Mouse (Mus musculus) heart, embryonic 11.5 days (tissue): ENCODE data around the gene Nucb2. TPM values are rescaled to one million over a fixed set of nuclear protein-coding genes. Genes with fewer than 3 reads are reported as not detected.
A peak's percentile ranks its signal among the peaks of the same experiment; 100 is the strongest.

Experiments used
- ATAC-seq: fragments of 200-750 bp; cut with Nextera tagmentation; replicated peaks from 2 replicates; pipeline ENCODE4 v1.8.0; 2017; ENCODE audit warnings: moderate library complexity; ENCODE audit not compliant: insufficient number of reproducible peaks, low FRiP score, low TSS enrichment
- H3K27ac ChIP-seq: fragments of 300-500 bp; sonication (generic); 2 replicates; pipeline ENCODE4 v1.5.1; 2014; ENCODE audit warnings: mild to moderate bottlenecking, low read depth, low read length
- H3K27me3 ChIP-seq: fragments of 300-500 bp; sonication (generic); 2 replicates; pipeline ENCODE4 v1.6.1; 2014; ENCODE audit warnings: mild to moderate bottlenecking, low read length, mixed read lengths; ENCODE audit not compliant: control insufficient read depth, insufficient read depth
- H3K36me3 ChIP-seq: fragments of 300-500 bp; sonication (generic); 2 replicates; pipeline ENCODE4 v1.6.1; 2014; ENCODE audit warnings: mild to moderate bottlenecking, low read length, moderate library complexity, mixed read lengths; ENCODE audit not compliant: control insufficient read depth, insufficient read depth
- H3K4me1 ChIP-seq: fragments of 300-500 bp; sonication (generic); 2 replicates; pipeline ENCODE4 v1.6.1; 2014; ENCODE audit warnings: low read length; ENCODE audit not compliant: control insufficient read depth, insufficient read depth
- H3K4me2 ChIP-seq: fragments of 300-500 bp; sonication (generic); 2 replicates; pipeline ENCODE4 v1.6.1; 2014; ENCODE audit warnings: mild to moderate bottlenecking, moderate library complexity
- H3K4me3 ChIP-seq: fragments of 300-500 bp; sonication (generic); 2 replicates; pipeline ENCODE4 v1.5.1; 2014; ENCODE audit warnings: low read depth, low read length
- H3K9ac ChIP-seq: fragments of 300-500 bp; sonication (generic); 2 replicates; pipeline ENCODE4 v1.6.1; 2014; ENCODE audit warnings: mild to moderate bottlenecking, low read depth, low read length, moderate library complexity
- H3K9me3 ChIP-seq: fragments of 300-500 bp; sonication (generic); replicated peaks from 2 replicates; pipeline ENCODE4 v1.6.1; 2016; ENCODE audit warnings: low read length; ENCODE audit not compliant: control insufficient read depth
- WGBS: fragments of 180-500 bp; shearing (Covaris S2); extraction: QIAGEN DNeasy Blood & Tissue Kit; methylation state at CpG from one replicate; pipeline ENCODE4 v1.1.7; 2014; ENCODE audit not compliant: insufficient replicate concordance; 5-methylcytosine and 5-hydroxymethylcytosine counted together
- polyA plus RNA-seq: library from polyadenylated mRNA; unstranded; fragments of >200 nt; fragmentation: Nextera tagmentation; extraction: Ambion mirVana; gene quantifications from 2 replicates; pipeline ENCODE4 v1.2.1, GENCODE M21; 2014

Nucb2 gene
- polyA plus RNA-seq, 1 experiment from 2014 or later: 6.5 TPM

GRCm38 (mm10) chr7:116514030-116514429, 9.9 kb downstream of the Nucb2 start:
- H3K9me3 ChIP-seq: no peaks in the 10 kb centered on the region
- no peak overlapping the region for H3K27ac ChIP-seq
- peaks cover 16% of the 10 kb centered on the region for H3K4me1 ChIP-seq
- H3K36me3 ChIP-seq: no peaks in the 10 kb centered on the region
- WGBS: 86% methylated on average over 5 of the region's 5 CpGs
- H3K4me3 ChIP-seq: no peak overlapping the region
- no peaks in the 10 kb centered on the region for H3K27me3 ChIP-seq
- no peak overlapping the region for H3K4me2 ChIP-seq
- no peak for ATAC-seq
- no peak overlapping the region for H3K9ac ChIP-seq

- H3K27ac ChIP-seq: no peak overlapping the region
- WGBS: 71% methylated on average over 9 of the region's 9 CpGs
- ATAC-seq: no peak
- H3K27me3 ChIP-seq: no peaks in the 10 kb centered on the region
- H3K9me3 ChIP-seq: no peaks in the 10 kb centered on the region
- H3K4me2 ChIP-seq: no peak overlapping the region
- no peak overlapping the region for H3K9ac ChIP-seq
- no peak overlapping the region for H3K4me3 ChIP-seq
- no peaks in the 10 kb centered on the region for H3K36me3 ChIP-seq
- H3K4me1 ChIP-seq: peaks cover 16% of the 10 kb centered on the region
These were observed 10.4 kb downstream of the Nucb2 start for GRCm38 (mm10) chr7:116514546-116514945.

GRCm38 (mm10) chr7:116515059-116515458, 10.9 kb downstream of the Nucb2 start:
- Histone ChIP-seq H3K36me3 (no peaks in the 10 kb centered on the region), H3K9ac (no peak overlapping the region), H3K27me3 (no peaks in the 10 kb centered on the region), H3K9me3 (no peaks in the 10 kb centered on the region), H3K27ac (no peak overlapping the region), H3K4me1 (peaks cover 16% of the 10 kb centered on the region), H3K4me3 (no peak overlapping the region), H3K4me2 (no peak overlapping the region)
- 87% methylated on average over 7 of the region's 7 CpGs for WGBS
- no peak for ATAC-seq

GRCm38 (mm10) chr7:116515514-116516135, 11.5 kb downstream of the Nucb2 start:
- Histone ChIP-seq H3K9ac (no peak overlapping the region), H3K27ac (no peak overlapping the region), H3K36me3 (no peaks in the 10 kb centered on the region), H3K27me3 (no peaks in the 10 kb centered on the region), H3K4me1 (peaks cover 16% of the 10 kb centered on the region), H3K4me3 (no peak overlapping the region), H3K9me3 (no peaks in the 10 kb centered on the region), H3K4me2 (no peak overlapping the region)
- 76% methylated on average over 13 of the region's 13 CpGs for WGBS
- ATAC-seq: no peak

DNA sequence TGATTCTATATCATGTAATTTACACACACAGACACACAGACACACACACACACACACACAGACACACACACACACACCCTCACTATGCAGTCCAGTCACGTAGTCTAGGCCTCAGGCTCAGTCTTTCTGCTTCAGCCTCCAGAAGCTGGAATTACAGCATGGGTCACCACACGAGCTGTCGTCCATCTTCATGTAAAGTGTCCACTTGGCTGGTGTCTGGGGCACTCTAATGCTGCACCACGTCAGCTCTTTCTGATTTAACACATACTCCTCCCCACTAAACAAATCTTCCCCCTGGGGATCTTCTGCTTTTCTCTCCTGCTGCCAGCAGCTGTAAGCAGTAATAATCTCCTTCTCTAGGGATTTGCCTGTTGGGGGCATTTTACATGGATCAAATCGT, 13.1 kb downstream of the Nucb2 start:
- no peak for ATAC-seq
- Histone ChIP-seq H3K9me3 (no peaks in the 10 kb centered on the region), H3K27ac (peak overlapping the region; percentile 10; the same call in 1 of the 2 replicates), H3K9ac (no peak overlapping the region), H3K4me2 (no peak overlapping the region), H3K27me3 (no peaks in the 10 kb centered on the region), H3K36me3 (peaks cover 2% of the 10 kb centered on the region; the same call in 1 of the 2 replicates), H3K4me1 (peaks cover 16% of the 10 kb centered on the region), H3K4me3 (no peak overlapping the region)
- 49% methylated on average over 5 of the region's 5 CpGs for WGBS

DNA sequence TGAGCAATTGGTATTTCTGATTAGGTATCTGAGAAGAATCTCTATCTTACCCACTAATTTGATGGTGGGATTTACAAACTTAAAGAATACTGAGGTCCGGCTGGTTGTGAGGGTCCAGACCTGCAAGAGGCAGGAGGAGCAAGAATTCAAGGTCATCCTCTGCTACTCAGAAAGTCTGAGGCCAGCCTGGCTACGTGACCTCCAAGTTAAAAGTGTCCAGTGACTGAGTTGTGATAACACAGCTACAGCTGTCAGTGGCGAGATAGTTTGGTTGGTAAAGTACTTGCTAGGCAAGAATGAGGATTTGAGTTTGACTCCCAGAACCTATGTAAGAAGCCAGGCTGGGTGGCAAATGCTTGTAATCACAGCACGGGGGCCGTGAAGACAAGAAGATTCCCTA, 14.0 kb downstream of the Nucb2 start:
- Histone ChIP-seq H3K4me2 (no peak overlapping the region), H3K9me3 (no peaks in the 10 kb centered on the region), H3K4me1 (peaks cover 16% of the 10 kb centered on the region), H3K4me3 (no peak overlapping the region), H3K27ac (peak overlapping the region; percentile 62), H3K36me3 (peaks cover 4% of the 10 kb centered on the region; the same call in 1 of the 2 replicates), H3K9ac (no peak overlapping the region), H3K27me3 (no peaks in the 10 kb centered on the region)
- ATAC-seq: no peak
- WGBS: 41% methylated on average over 5 of the region's 5 CpGs

DNA sequence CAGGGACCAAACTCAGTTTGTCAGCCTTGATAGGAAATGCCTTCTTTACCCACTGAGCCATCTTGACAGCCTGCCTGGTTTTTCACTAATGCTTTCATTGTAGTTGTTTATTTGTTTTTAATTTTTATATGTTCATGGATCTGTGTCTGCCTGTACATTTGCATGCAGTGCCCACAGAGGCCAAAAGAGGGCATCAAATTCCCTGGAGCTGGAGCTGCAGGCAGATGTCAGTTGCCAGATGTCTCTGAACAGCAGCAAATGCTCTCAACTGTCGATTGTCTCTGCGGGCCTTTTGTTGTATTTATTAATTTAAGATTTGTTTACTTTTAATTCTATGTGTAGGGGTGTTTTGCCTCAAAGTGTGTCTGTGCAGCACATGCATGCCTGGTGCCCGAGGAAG, 15.6 kb downstream of the Nucb2 start:
- Histone ChIP-seq H3K27me3 (no peaks in the 10 kb centered on the region), H3K4me2 (no peak overlapping the region), H3K27ac (no peak overlapping the region), H3K36me3 (peaks cover 4% of the 10 kb centered on the region; the same call in 1 of the 2 replicates), H3K4me3 (no peak overlapping the region), H3K9ac (no peak overlapping the region), H3K4me1 (peaks cover 16% of the 10 kb centered on the region), H3K9me3 (no peaks in the 10 kb centered on the region)
- no peak for ATAC-seq
- 65% methylated on average over 3 of the region's 3 CpGs for WGBS

- WGBS: 69% methylated on average over 2 of the region's 2 CpGs
- ATAC-seq: no peak
- H3K4me1 ChIP-seq: no peaks in the 10 kb centered on the region
- no peak overlapping the region for H3K4me2 ChIP-seq
- no peak overlapping the region for H3K9ac ChIP-seq
- peaks cover 4% of the 10 kb centered on the region for H3K36me3 ChIP-seq
- H3K27me3 ChIP-seq: no peaks in the 10 kb centered on the region
- no peaks in the 10 kb centered on the region for H3K9me3 ChIP-seq
- no peak overlapping the region for H3K4me3 ChIP-seq
- H3K27ac ChIP-seq: no peak overlapping the region
These were observed 20.4 kb downstream of the Nucb2 start for GRCm38 (mm10) chr7:116524577-116524976.

DNA sequence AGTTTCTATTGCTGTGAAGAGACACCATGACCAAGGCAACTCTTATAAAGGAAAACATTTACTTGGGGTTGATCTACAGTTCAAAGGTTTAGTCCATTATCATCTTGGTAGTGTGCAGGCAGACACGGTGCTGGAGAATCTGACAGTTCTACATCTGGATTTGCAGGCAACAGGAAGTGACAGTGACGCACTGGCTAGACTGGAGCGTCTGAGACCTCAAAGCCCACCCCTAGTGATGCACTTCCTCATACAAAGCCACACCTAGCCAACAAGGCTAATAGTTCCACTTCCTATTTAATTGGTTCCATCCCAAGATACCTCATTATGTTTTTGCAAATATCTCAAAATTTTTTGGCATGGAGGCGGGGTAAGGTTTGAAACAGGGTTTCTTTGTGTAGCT, 25.6 kb downstream of the Nucb2 start:
- 59% methylated on average over 4 of the region's 4 CpGs for WGBS
- H3K4me2 ChIP-seq: no peak overlapping the region

More for the DNA sequence above, 25.6 kb downstream of the Nucb2 start:
- H3K9me3 ChIP-seq: no peaks in the 10 kb centered on the region
- ATAC-seq: no peak
- H3K9ac ChIP-seq: no peak overlapping the region
- no peak overlapping the region for H3K27ac ChIP-seq
- no peak overlapping the region for H3K4me3 ChIP-seq
- H3K4me1 ChIP-seq: no peaks in the 10 kb centered on the region
- H3K36me3 ChIP-seq: peaks cover under 1% of the 10 kb centered on the region; the same call in 1 of the 2 replicates
- no peaks in the 10 kb centered on the region for H3K27me3 ChIP-seq
